Mouse (Mus musculus) liver, adult 2 months (tissue): ENCODE results near the gene Apobr.

Source experiments
- CTCF ChIP-seq: fragments of 200-500 bp; IDR thresholded peaks from 2 replicates; pipeline ENCODE4 v1.5.1; 2011; ENCODE audit warnings: low read depth, low read length, control low read depth
- POLR2A ChIP-seq: fragments of 200-500 bp; IDR thresholded peaks from 2 replicates; pipeline ENCODE4 v1.6.1; 2011; ENCODE audit warnings: low read length, control low read depth; ENCODE audit not compliant: insufficient read depth; ENCODE audit errors: extremely low read depth

DNA sequence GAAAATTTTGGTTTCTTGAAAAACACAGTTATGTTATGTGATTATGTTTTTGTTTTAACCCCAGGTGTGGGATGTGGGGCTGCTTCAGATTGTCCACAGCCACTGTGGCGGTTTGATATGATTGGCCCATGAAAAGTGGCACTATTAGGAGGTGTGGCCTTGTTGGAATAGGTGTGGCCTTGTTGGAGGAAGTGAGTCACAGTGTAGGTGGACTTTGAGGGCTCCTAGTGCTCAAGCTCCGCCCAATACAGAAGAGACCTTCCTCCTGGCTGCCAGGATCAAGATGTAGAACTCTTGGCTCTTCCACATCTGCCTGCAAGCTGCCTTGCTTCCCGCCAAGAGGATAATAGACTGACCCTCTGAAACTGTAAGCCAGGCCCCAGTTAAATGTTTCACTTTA is 28.0 kb downstream of the Apobr start:
- TF ChIP-seq CTCF (no peak), POLR2A (no peak)
